Mouse (Mus musculus) R1 (cell line): Measurements from ENCODE around the gene Fam126b.
"Not testable (repeated sequence)": the region's sequence is repeated elsewhere in the genome, so short reads cannot be mapped to it uniquely, and the experiment has no call there.

ENCODE experiments used
- DNase-seq: peaks from one replicate; pipeline ENCODE4 v3.0.0-alpha.2; 2018; ENCODE audit warnings: low read depth, low spot score

Fam126b gene

GRCm38 (mm10) chr1:58570437-58570836 lies 15.7 kb downstream of the Fam126b start:
- DNase-seq = peak; percentile 32

DNA sequence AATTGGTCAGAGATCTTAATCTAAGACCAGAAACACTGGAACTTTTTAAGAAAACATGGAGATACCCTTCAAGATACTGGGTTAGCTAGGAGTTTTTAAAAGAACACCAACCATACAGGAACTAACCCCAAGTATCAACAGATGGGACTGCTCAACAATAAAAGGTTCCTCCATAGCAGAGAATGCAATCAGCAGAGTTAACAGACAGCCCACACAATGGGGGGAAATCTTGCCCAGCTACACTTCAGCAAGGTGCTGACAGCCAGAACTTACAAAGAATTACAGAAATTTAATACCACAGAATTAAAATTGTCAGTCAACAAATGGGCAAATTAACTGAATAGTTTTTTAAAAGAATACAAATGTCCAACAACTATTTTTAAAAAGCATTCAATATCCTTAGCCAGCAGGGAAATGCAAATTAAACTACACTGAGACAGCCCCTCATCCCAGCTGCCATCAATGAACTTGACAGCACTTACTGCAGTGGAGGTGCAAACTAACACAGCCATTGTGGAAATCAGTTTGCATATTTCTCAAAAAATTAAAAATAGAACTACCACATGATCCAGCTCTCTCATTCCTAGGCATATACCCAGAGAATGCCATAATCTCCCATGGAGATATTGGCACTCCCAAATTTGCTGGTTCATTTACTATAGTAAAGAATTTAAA lies 17.5 kb downstream of the Fam126b start:
- DNase-seq = no peak

- no peak for DNase-seq
Observed at GRCm38 (mm10) chr1:58566621-58567020, 19.5 kb downstream of the Fam126b start.

GRCm38 (mm10) chr1:58564981-58565380 lies 21.1 kb downstream of the Fam126b start:
- no peak for DNase-seq

- DNase-seq = peak; percentile 78
Observed at GRCm38 (mm10) chr1:58562455-58562854, 23.7 kb downstream of the Fam126b start.

- not testable (repeated sequence) for DNase-seq
Observed at GRCm38 (mm10) chr1:58560370-58560769, 25.8 kb downstream of the Fam126b start.

GRCm38 (mm10) chr1:58541386-58541785 lies 44.7 kb downstream of the Fam126b start:
- no peak for DNase-seq

DNA sequence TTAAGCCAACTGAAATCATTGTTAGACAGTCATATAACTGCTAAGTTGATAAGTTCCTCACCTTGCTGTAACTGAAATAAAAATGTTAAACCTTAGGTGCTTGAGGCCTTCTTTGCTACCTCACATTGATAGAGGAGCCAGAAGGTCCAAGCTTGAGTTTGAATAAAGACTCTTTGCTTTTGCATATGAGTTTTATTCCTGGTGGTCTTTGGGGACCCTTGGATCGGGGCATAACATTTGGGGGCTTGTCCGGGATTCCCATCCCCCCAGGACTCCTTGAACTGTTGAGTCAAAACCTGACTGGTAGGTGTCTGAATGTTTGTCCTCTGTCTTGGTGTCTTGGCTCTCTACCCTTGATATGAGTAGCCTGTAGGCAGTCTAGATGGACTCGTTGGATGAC lies 78.9 kb downstream of the Fam126b start:
- peak; percentile 30 for DNase-seq

DNA sequence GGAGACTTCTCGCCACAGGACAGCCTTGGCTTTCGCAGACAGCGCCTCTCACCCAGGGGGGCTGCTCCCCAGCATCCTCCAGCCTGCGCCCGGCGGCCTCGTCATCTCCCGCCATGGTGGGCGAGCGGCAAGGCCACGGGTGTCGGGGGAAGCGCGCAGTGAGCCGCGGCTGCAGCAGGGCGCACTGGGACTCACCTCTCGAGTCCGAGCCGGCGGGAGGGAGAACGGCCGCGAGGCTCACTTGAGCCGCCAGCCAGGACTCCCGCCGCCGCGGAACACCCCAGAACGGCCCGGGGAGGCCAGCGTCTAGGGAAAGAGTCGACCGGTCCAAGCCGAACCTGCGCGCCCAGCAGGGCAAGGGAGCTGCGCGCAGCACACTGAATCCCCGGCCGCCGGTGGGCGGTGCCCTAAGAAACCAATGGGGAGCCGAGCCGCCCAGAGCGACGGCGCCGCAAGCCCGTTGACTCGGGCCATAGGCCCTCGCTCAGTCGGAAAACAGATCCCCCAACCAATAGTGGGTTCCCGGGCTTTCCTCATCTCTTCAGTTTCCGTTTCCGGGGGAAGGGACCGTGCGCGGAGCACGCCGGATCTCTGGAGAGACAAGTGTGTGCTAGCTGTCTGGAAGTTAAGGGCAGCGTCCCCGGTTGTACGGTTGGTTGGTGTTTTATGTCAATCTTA lies 81.4 kb downstream of the Fam126b start, which contains the start of gene Orc2:
Gene Orc2, minus strand, starts transcription at position 533 of the 678 bp plus-strand sequence.
- DNase-seq = peak; percentile 97

DNA sequence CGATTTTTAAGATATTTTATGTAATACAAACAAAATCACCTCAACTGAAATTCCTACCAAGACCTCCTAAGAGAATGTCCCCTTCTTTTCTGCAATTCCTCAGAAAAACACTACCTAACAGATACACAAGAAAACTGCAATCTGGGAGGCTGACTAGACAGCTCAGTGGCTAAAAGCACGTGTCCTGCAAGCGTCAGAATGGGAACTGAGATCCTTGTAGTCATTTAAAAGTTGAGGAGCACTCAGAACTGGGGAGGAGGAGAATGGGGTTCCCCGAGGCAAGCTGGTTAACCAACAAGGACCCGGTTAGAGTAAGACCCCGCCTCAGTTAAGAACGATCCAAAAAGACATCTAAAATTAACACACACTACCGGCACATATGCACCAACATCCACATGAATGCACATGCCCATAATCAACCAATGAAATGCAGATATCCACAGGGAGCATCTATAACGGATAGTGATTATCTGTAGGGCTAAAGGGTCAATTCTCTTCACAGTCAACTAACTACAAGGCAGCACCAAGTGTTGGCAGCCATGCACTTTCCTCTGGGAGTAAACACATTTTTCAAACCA lies 82.2 kb downstream of the Fam126b start:
- peak; percentile 18 for DNase-seq

- no peak for DNase-seq
Observed at GRCm38 (mm10) chr1:58503134-58503533, 83.0 kb downstream of the Fam126b start.

- peak; percentile 55 for DNase-seq
Observed at GRCm38 (mm10) chr1:58498758-58499157, 87.4 kb downstream of the Fam126b start.

- no peak for DNase-seq
Observed at GRCm38 (mm10) chr1:58497678-58498077, 88.4 kb downstream of the Fam126b start.

DNA sequence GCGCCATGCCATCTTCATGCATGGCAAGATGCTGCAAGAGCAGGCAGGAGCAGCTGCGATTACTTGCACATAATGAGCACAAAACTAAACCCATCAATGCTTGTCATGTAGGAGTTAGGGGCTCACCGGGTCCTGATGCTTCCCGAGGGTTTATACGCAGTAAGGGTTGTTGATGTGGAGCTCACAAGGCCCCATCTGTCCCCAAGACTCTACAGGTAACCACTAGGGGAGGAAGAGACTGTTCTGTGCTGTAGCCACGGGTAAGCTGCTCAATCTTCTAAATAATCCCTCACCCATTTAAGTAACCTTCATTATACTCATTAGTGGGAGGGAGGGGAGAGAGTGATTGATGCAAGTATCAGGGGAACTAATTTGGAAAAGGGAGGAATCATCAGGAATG lies 90.5 kb downstream of the Fam126b start:
- DNase-seq = no peak

- no peak for DNase-seq
Observed at GRCm38 (mm10) chr1:58482647-58483046, 103.5 kb downstream of the Fam126b start.

GRCm38 (mm10) chr1:58475662-58476061 lies 110.5 kb downstream of the Fam126b start:
- DNase-seq = no peak
